Mouse (Mus musculus) stomach, postnatal 0 days (tissue): ENCODE measurements at regions not wholly inside any gene's neighbourhood (a gene's known extent, or its start where the extent isn't known, plus 50 kb on each side); places are given as distances from the start of the nearest gene placed in this dataset.

Source experiments
- ATAC-seq: fragments of 200-750 bp; cut with Nextera tagmentation; 2 replicates; pipeline ENCODE4 v1.8.0; 2017; ENCODE audit not compliant: low FRiP score, low TSS enrichment
- DNase-seq: peaks from one replicate; pipeline ENCODE4 v3.0.0-alpha.2; 2016; ENCODE audit warnings: low spot score
- H3K27ac ChIP-seq: fragments of 300-500 bp; sonication (generic); replicated peaks from 2 replicates; pipeline ENCODE4 v1.5.1; 2014; ENCODE audit warnings: mild to moderate bottlenecking, control low read depth
- H3K27me3 ChIP-seq: fragments of 300-500 bp; sonication (generic); 2 replicates; pipeline ENCODE4 v1.6.1; 2014; ENCODE audit warnings: low read length; ENCODE audit not compliant: control insufficient read depth, insufficient read depth
- H3K36me3 ChIP-seq: fragments of 300-500 bp; sonication (generic); 2 replicates; pipeline ENCODE4 v1.6.1; 2014; ENCODE audit warnings: low read length, mixed read lengths; ENCODE audit not compliant: control insufficient read depth, insufficient read depth
- H3K4me1 ChIP-seq: fragments of 300-500 bp; sonication (generic); replicated peaks from 2 replicates; pipeline ENCODE4 v1.6.1; 2014; ENCODE audit warnings: antibody characterized with exemption; ENCODE audit not compliant: control insufficient read depth, insufficient read depth
- H3K4me2 ChIP-seq: fragments of 300-500 bp; sonication (generic); replicated peaks from 2 replicates; pipeline ENCODE4 v1.6.1; 2014; ENCODE audit warnings: low read depth, mild to moderate bottlenecking, control low read depth, moderate library complexity
- H3K4me3 ChIP-seq: fragments of 300-500 bp; sonication (generic); 2 replicates; pipeline ENCODE4 v1.5.1; 2014; ENCODE audit warnings: low read depth, low read length, control low read depth
- H3K9ac ChIP-seq: fragments of 300-500 bp; sonication (generic); 2 replicates; pipeline ENCODE4 v1.6.1; 2014; ENCODE audit warnings: mild to moderate bottlenecking, low read length, control low read depth, mixed read lengths
- H3K9me3 ChIP-seq: fragments of 300-500 bp; sonication (generic); 2 replicates; pipeline ENCODE4 v1.6.1; 2016; ENCODE audit warnings: low read length; ENCODE audit not compliant: control insufficient read depth
- CTCF ChIP-seq: IDR thresholded peaks from 2 replicates; pipeline ENCODE4 v1.5.1; 2016; ENCODE audit warnings: antibody characterized with exemption, low read depth, mild to moderate bottlenecking, moderate library complexity
- EP300 ChIP-seq: optimal IDR thresholded peaks from 2 replicates; pipeline ENCODE3; 2016; ENCODE audit warnings: antibody characterized with exemption
- WGBS: fragments of 180-500 bp; shearing (Covaris S2); extraction: QIAGEN DNeasy Blood & Tissue Kit; methylation state at CpG from one replicate; pipeline ENCODE4 v1.1.7; 2014; 5-methylcytosine and 5-hydroxymethylcytosine counted together

- TF ChIP-seq CTCF (no peak), EP300 (no peak)
- WGBS: 83% methylated on average over 4 of the region's 4 CpGs
- H3K4me2 ChIP-seq: no peak overlapping the region
- no peaks in the 10 kb centered on the region for H3K9me3 ChIP-seq
- no peaks in the 10 kb centered on the region for H3K4me1 ChIP-seq
- H3K27me3 ChIP-seq: no peaks in the 10 kb centered on the region
- no peak overlapping the region for H3K9ac ChIP-seq
- H3K36me3 ChIP-seq: no peaks in the 10 kb centered on the region
- DNase-seq (no peak), ATAC-seq (no peak)
- H3K4me3 ChIP-seq: no peak overlapping the region
- H3K27ac ChIP-seq: no peak overlapping the region
These were observed 272.3 kb downstream of the Zfp619 start for GRCm38 (mm10) chr7:39789880-39790279.

- no peak for TF ChIP-seq CTCF
- no peak for TF ChIP-seq EP300
- H3K4me1 ChIP-seq: no peaks in the 10 kb centered on the region
- no peak overlapping the region for H3K4me3 ChIP-seq
- no peaks in the 10 kb centered on the region for H3K9me3 ChIP-seq
- 76% methylated on average over 3 of the region's 3 CpGs for WGBS
- DNase-seq (no peak), ATAC-seq (no peak)
- H3K27ac ChIP-seq: no peak overlapping the region
- H3K36me3 ChIP-seq: no peaks in the 10 kb centered on the region
- H3K9ac ChIP-seq: no peak overlapping the region
- H3K27me3 ChIP-seq: no peaks in the 10 kb centered on the region
- H3K4me2 ChIP-seq: no peak overlapping the region
These were observed 277.2 kb downstream of the Zfp619 start for GRCm38 (mm10) chr7:39794751-39795150.

GRCm38 (mm10) chr7:39804276-39804675 is 286.7 kb downstream of the Zfp619 start:
- H3K9ac ChIP-seq: no peak overlapping the region
- H3K36me3 ChIP-seq: no peaks in the 10 kb centered on the region
- no peaks in the 10 kb centered on the region for H3K27me3 ChIP-seq
- 81% methylated on average over 3 of the region's 3 CpGs for WGBS
- H3K9me3 ChIP-seq: no peaks in the 10 kb centered on the region
- H3K27ac ChIP-seq: no peak overlapping the region
- no peaks in the 10 kb centered on the region for H3K4me1 ChIP-seq
- no peak for TF ChIP-seq EP300
- no peak for TF ChIP-seq CTCF
- DNase-seq: no peak
- H3K4me3 ChIP-seq: no peak overlapping the region
- ATAC-seq: no peak
- H3K4me2 ChIP-seq: no peak overlapping the region

- Histone ChIP-seq H3K27ac (no peak overlapping the region), H3K27me3 (no peaks in the 10 kb centered on the region), H3K4me3 (no peak overlapping the region), H3K9me3 (no peaks in the 10 kb centered on the region), H3K4me1 (no peaks in the 10 kb centered on the region), H3K9ac (no peak overlapping the region), H3K36me3 (no peaks in the 10 kb centered on the region), H3K4me2 (no peak overlapping the region)
- DNase-seq (no peak), ATAC-seq (no peak)
- WGBS: 47% methylated on average over 3 of the region's 3 CpGs
- TF ChIP-seq EP300: no peak
These were observed 300.5 kb downstream of the Zfp619 start for GRCm38 (mm10) chr7:39818036-39818435.

- no peaks in the 10 kb centered on the region for H3K4me1 ChIP-seq
- no peaks in the 10 kb centered on the region for H3K36me3 ChIP-seq
- H3K27me3 ChIP-seq: no peaks in the 10 kb centered on the region
- H3K4me2 ChIP-seq: no peak overlapping the region
- H3K4me3 ChIP-seq: no peak overlapping the region
- TF ChIP-seq CTCF (no peak), EP300 (no peak)
- no peak overlapping the region for H3K27ac ChIP-seq
- no peak overlapping the region for H3K9ac ChIP-seq
- ATAC-seq (no peak), DNase-seq (no peak)
- WGBS: 87% methylated on average over 4 of the region's 4 CpGs
- no peaks in the 10 kb centered on the region for H3K9me3 ChIP-seq
These were observed 305.1 kb downstream of the Zfp619 start for GRCm38 (mm10) chr7:39822550-39823178.

GRCm38 (mm10) chr7:39828378-39828777 is 310.8 kb downstream of the Zfp619 start:
- Histone ChIP-seq H3K36me3 (no peaks in the 10 kb centered on the region), H3K27ac (no peak overlapping the region), H3K4me2 (no peak overlapping the region), H3K4me3 (no peak overlapping the region), H3K9me3 (no peaks in the 10 kb centered on the region), H3K9ac (no peak overlapping the region), H3K27me3 (no peaks in the 10 kb centered on the region), H3K4me1 (no peaks in the 10 kb centered on the region)
- 48% methylated on average over 6 of the region's 6 CpGs for WGBS
- ATAC-seq (no peak), DNase-seq (no peak)
- TF ChIP-seq EP300 (no peak), CTCF (no peak)
